Mouse (Mus musculus) effector memory CD4-positive, alpha-beta T cell, adult 5 months (primary cell): ENCODE results near the gene Piezo1. TPM values are rescaled to one million over a fixed set of nuclear protein-coding genes. Genes with fewer than 3 reads are reported as not detected.

Source experiments
- polyA plus RNA-seq: library from polyadenylated mRNA; unstranded; fragments of 100-300 nt; shearing (Covaris generic); gene quantifications from one replicate; pipeline ENCODE4 v1.2.1, GENCODE M21; 2017

Gene Piezo1
- 35.1 TPM for polyA plus RNA-seq

GRCm38 (mm10) chr8:122551265-122552051 is at the start of gene Piezo1:
Piezo1 (minus strand) TSS chr8:122551329.

GRCm38 (mm10) chr8:122576648-122577022 is 25.5 kb upstream of the Piezo1 start, which contains the start of gene Aprt:
Aprt (minus strand) TSS chr8:122576909.

GRCm38 (mm10) chr8:122567361-122568108 is 16.4 kb upstream of the Piezo1 start, which contains the start of gene Cdt1:
Cdt1 (plus strand) TSS chr8:122568015.

GRCm38 (mm10) chr8:122475580-122476320 is 75.4 kb downstream of the Piezo1 start, which contains the start of the genes Rnf166 and Ctu2:
Rnf166 (minus strand) TSS chr8:122476064.
Ctu2 (plus strand) TSS chr8:122476143.

GRCm38 (mm10) chr8:122460524-122461472 is 90.3 kb downstream of the Piezo1 start, which contains the start of gene Snai3:
Snai3 (minus strand) TSS chr8:122460733.

GRCm38 (mm10) chr8:122443262-122444006 is 107.7 kb downstream of the Piezo1 start, which contains the start of gene Mvd:
Mvd (minus strand) TSS chr8:122443422.

GRCm38 (mm10) chr8:122432443-122433268 is 118.5 kb downstream of the Piezo1 start, which contains the start of gene Cyba:
Cyba (minus strand) TSS chr8:122432930.

Other genes starting within 250 kb of the Piezo1 start
- not detected for gene Trhr2, start 190.6 kb downstream of the Piezo1 start, polyA plus RNA-seq
- gene Zc3h18, start 174.7 kb downstream of the Piezo1 start, polyA plus RNA-seq = 49.3 TPM
- gene Il17c, start 129.3 kb downstream of the Piezo1 start, polyA plus RNA-seq = 0.54 TPM
- 405 TPM for gene Cyba, start 118.4 kb downstream of the Piezo1 start, polyA plus RNA-seq
- gene Mvd, start 107.9 kb downstream of the Piezo1 start, polyA plus RNA-seq = 10.3 TPM
- gene Snai3, start 90.6 kb downstream of the Piezo1 start, polyA plus RNA-seq = 8.2 TPM
- gene Rnf166, start 75.3 kb downstream of the Piezo1 start, polyA plus RNA-seq = 170 TPM
- 44.4 TPM for gene Ctu2, start 75.2 kb downstream of the Piezo1 start, polyA plus RNA-seq
- gene Cdt1, start 16.7 kb upstream of the Piezo1 start, polyA plus RNA-seq = 77.6 TPM
- 151 TPM for gene Aprt, start 25.6 kb upstream of the Piezo1 start, polyA plus RNA-seq
- 7.4 TPM for gene Galns, start 60.1 kb upstream of the Piezo1 start, polyA plus RNA-seq
- 33.9 TPM for gene Trappc2l, start 60.3 kb upstream of the Piezo1 start, polyA plus RNA-seq
- not detected for gene Pabpn1l, start 71.4 kb upstream of the Piezo1 start, polyA plus RNA-seq
- gene Cbfa2t3, start 147.8 kb upstream of the Piezo1 start, polyA plus RNA-seq = 1.5 TPM
- gene Acsf3, start 224.2 kb upstream of the Piezo1 start, polyA plus RNA-seq = 5.4 TPM